In the genomic region with DNA sequence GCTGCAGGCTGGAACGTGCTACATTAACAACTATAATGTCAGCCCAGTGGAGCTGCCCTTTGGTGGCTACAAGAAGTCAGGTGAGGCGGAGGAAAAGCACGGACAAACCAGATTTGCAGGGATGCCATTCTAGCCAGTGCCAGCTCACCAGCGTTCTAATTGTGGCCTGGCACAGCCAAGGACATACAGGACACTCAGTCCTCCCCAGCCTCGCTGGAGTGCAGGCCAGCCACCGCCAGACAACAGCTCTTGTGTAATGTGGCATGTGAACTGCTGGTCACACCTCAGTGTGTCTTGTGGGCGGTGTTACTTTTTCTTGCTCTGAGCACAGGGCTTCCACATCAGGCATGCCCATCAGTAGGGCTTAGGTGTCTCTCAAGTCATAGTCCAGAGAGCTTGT, we compare ENCODE assay signal across 14 mouse cellular contexts. TPM values are rescaled to one million over a fixed set of nuclear protein-coding genes. Genes with fewer than 3 reads are reported as not detected.
DNase-seq lines count a peak whose midpoint lies in the region; ATAC-seq and TF ChIP-seq lines count a peak whose summit lies in the region.
"Had no signal": no experiment of that assay in that cellular context is flagged by ENCODE, and none has a peak within 500 bp of the region (broad histone marks: within the 10 kb centered on the region; RNA-seq: fewer than 3 reads in every experiment).

No protein-coding gene starts in this region.

- peaks cover 21% of the 10 kb centered on the region for H3K36me3 ChIP-seq in kidney, embryonic 14.5 days (ENCODE audit: control insufficient read depth, insufficient read depth, low read length)
- H3K36me3 ChIP-seq in heart, postnatal 0 days (replicated peaks; ENCODE audit: control insufficient read depth, insufficient read depth, low read length): peaks cover 47% of the 10 kb centered on the region

- no peak for ATAC-seq in kidney, embryonic 14.5 days (ENCODE audit: low FRiP score, low TSS enrichment)
- ATAC-seq in heart, postnatal 0 days (ENCODE audit: insufficient read depth, low read depth): peak; percentile 87
- no peak for ATAC-seq in erythroblast, adult 5-6 weeks (replicated peaks; ENCODE audit: low FRiP score, poor library complexity, severe bottlenecking)
- ATAC-seq: forebrain, embryonic 13.5 days; inflammation-experienced regulatory T-cells, adult 6 months had no signal

- no peak for TF ChIP-seq CTCF in heart, postnatal 0 days (IDR thresholded peaks at IDR 0.05; ENCODE audit: low read depth)

- no peak overlapping the region for H3K27ac ChIP-seq in kidney, embryonic 14.5 days (ENCODE audit: low read depth, low read length)
- peak overlapping the region; percentile 83 for H3K27ac ChIP-seq in heart, postnatal 0 days (ENCODE audit: low read depth)
- H3K27ac ChIP-seq: embryonic facial prominence, embryonic 13.5 days; forebrain, embryonic 13.5 days; liver, embryonic 14.5 days had no signal

- H3K9me3 ChIP-seq in kidney, embryonic 14.5 days (ENCODE audit: control insufficient read depth, low read length): no peaks in the 10 kb centered on the region
- no peaks in the 10 kb centered on the region for H3K9me3 ChIP-seq in heart, postnatal 0 days (replicated peaks; ENCODE audit: control insufficient read depth, low read length)
- H3K9me3 ChIP-seq: embryonic facial prominence, embryonic 13.5 days; forebrain, embryonic 13.5 days had no signal

- no peak overlapping the region for H3K9ac ChIP-seq in kidney, embryonic 14.5 days (ENCODE audit: low read depth, low read length)
- H3K9ac ChIP-seq in heart, postnatal 0 days (replicated peaks; ENCODE audit: low read depth, low read length): no peak overlapping the region
- H3K9ac ChIP-seq: embryonic facial prominence, embryonic 13.5 days; forebrain, embryonic 13.5 days; liver, embryonic 14.5 days had no signal

- 88% methylated on average over 7 of the region's 7 CpGs for WGBS in kidney, embryonic 14.5 days
- WGBS in heart, postnatal 0 days: 52% methylated on average over 7 of the region's 7 CpGs

- H3K27me3 ChIP-seq in kidney, embryonic 14.5 days (ENCODE audit: control insufficient read depth, insufficient read depth, low read length): no peaks in the 10 kb centered on the region
- H3K27me3 ChIP-seq in heart, postnatal 0 days (ENCODE audit: control insufficient read depth, insufficient read depth, low read length): no peaks in the 10 kb centered on the region
- H3K27me3 ChIP-seq: embryonic facial prominence, embryonic 13.5 days; forebrain, embryonic 13.5 days had no signal

- no peaks in the 10 kb centered on the region for H3K4me1 ChIP-seq in kidney, embryonic 14.5 days (ENCODE audit: control insufficient read depth, insufficient read depth, low read length)
- H3K4me1 ChIP-seq in heart, postnatal 0 days (ENCODE audit: control insufficient read depth, insufficient read depth): no peaks in the 10 kb centered on the region
- H3K4me1 ChIP-seq: embryonic facial prominence, embryonic 13.5 days; forebrain, embryonic 13.5 days had no signal

- 0 out of 2 replicates have a peak, but pooled peaks have one; percentile 37 for TF ChIP-seq EP300 in heart, postnatal 0 days (IDR thresholded peaks at IDR 0.05; ENCODE audit: low read depth)

- H3K4me3 ChIP-seq in kidney, embryonic 14.5 days (ENCODE audit: low read length): no peak overlapping the region
- H3K4me3 ChIP-seq in heart, postnatal 0 days (ENCODE audit: low read depth, low read length): no peak overlapping the region
- H3K4me3 ChIP-seq: embryonic facial prominence, embryonic 13.5 days; forebrain, embryonic 13.5 days had no signal

- DNase-seq in adrenal gland, adult (ENCODE audit: inconsistent age in 2 of 2, low spot score in 1 of 2): peak; percentile 28 to 39
- DNase-seq in adrenal gland, adult 18-20 months (ENCODE audit: low spot score in 2 of 2): no peak
- DNase-seq in kidney, adult 11 months: peak; percentile 91
- DNase-seq in heart, postnatal 0 days (ENCODE audit: low spot score): peak; percentile 54
- DNase-seq in kidney, postnatal 36 days: peak; percentile 75 to 87
- DNase-seq in yolk sac, embryonic 10.5 days (ENCODE audit: low spot score): no peak
- DNase-seq: cerebellum, postnatal 14 days; right cerebral cortex, postnatal 4 days had no signal

- no peak overlapping the region for H3K4me2 ChIP-seq in kidney, embryonic 14.5 days (replicated peaks; ENCODE audit: low read depth, low read length)
- no peak overlapping the region for H3K4me2 ChIP-seq in heart, postnatal 0 days (ENCODE audit: low read depth, low read length)
- H3K4me2 ChIP-seq: embryonic facial prominence, embryonic 13.5 days; forebrain, embryonic 13.5 days had no signal

RNA-seq across cellular contexts. Expression of gene Aldh9a1, which starts 16.0 kb away (rescaled TPM):
- 10 to 100 TPM; 70.5 to 94.4 TPM for total RNA-seq in adrenal gland, adult 18-20 months (2021)
- polyA plus RNA-seq in kidney, embryonic 14.5 days (2014; fragmentation: Nextera tagmentation; extraction: Ambion mirVana): 27.8 and 46.6 TPM in 2 replicates
- total RNA-seq in heart, postnatal 0 days (2014; rRNA removed; ENCODE audit: low replicate concordance): 8.4 and 17.1 TPM in 2 replicates
- polyA plus RNA-seq in heart, postnatal 0 days (2015; fragmentation: Nextera tagmentation; extraction: Ambion mirVana): 44.7 and 46.0 TPM in 2 replicates
- 4.6 and 9.2 TPM in 2 replicates for total RNA-seq in erythroblast, adult 5-6 weeks (2015; ENCODE audit: low replicate concordance)
- total RNA-seq in erythroblast, adult 5-6 weeks (2017; ENCODE audit: low replicate concordance): 11.1 and 11.6 TPM in 2 replicates

RNA-seq across cellular contexts. Expression of gene Mgst3, which starts 27.8 kb away (rescaled TPM):
- total RNA-seq in adrenal gland, adult 18-20 months (2021): 10 to 100 TPM; 71.3 to 93.4 TPM
- 41.6 and 46.7 TPM in 2 replicates for polyA plus RNA-seq in kidney, embryonic 14.5 days (2014; fragmentation: Nextera tagmentation; extraction: Ambion mirVana)
- total RNA-seq in heart, postnatal 0 days (2014; rRNA removed; ENCODE audit: low replicate concordance): 528 and 566 TPM in 2 replicates
- polyA plus RNA-seq in heart, postnatal 0 days (2015; fragmentation: Nextera tagmentation; extraction: Ambion mirVana): 306 and 315 TPM in 2 replicates
- 84.0 and 95.1 TPM in 2 replicates for total RNA-seq in erythroblast, adult 5-6 weeks (2015; ENCODE audit: low replicate concordance)
- 132 and 152 TPM in 2 replicates for total RNA-seq in erythroblast, adult 5-6 weeks (2017; ENCODE audit: low replicate concordance)

RNA-seq across cellular contexts. Expression of gene Tmco1, which starts 57.6 kb away (rescaled TPM):
- total RNA-seq in adrenal gland, adult 18-20 months (2021): 100 to 1,000 TPM; 132 to 149 TPM
- 86.5 and 121 TPM in 2 replicates for polyA plus RNA-seq in kidney, embryonic 14.5 days (2014; fragmentation: Nextera tagmentation; extraction: Ambion mirVana)
- total RNA-seq in heart, postnatal 0 days (2014; rRNA removed; ENCODE audit: low replicate concordance): 68.1 and 113 TPM in 2 replicates
- 86.6 and 96.7 TPM in 2 replicates for polyA plus RNA-seq in heart, postnatal 0 days (2015; fragmentation: Nextera tagmentation; extraction: Ambion mirVana)
- total RNA-seq in erythroblast, adult 5-6 weeks (2015; ENCODE audit: low replicate concordance): 44.7 and 70.1 TPM in 2 replicates
- total RNA-seq in erythroblast, adult 5-6 weeks (2017; ENCODE audit: low replicate concordance): 49.7 and 61.5 TPM in 2 replicates

Comparison
In these comparisons a context has a peak if more than half of its experiments do, and no peak if none do; other contexts are left out.
1. DNase-seq: peak in adrenal gland, adult (2 of 2), kidney, adult 11 months (single experiment), heart, postnatal 0 days (single experiment) and kidney, postnatal 36 days (2 of 2); none in adrenal gland, adult 18-20 months (0 of 2) and yolk sac, embryonic 10.5 days (single experiment).